Mouse (Mus musculus) megakaryocyte progenitor cell, adult 5-6 weeks (primary cell): ENCODE results near the gene Nxph4. TPM values are rescaled to one million over a fixed set of nuclear protein-coding genes. Genes with fewer than 3 reads are reported as not detected.

Experiments
- ATAC-seq: replicated peaks from 2 replicates; pipeline ENCODE4 v1.8.0; 2016; ENCODE audit warnings: mild to moderate bottlenecking, moderate TSS enrichment, inconsistent platforms; ENCODE audit not compliant: poor library complexity
- total RNA-seq, 2 experiments: library from RNA; stranded (forward) in 1 of 2; stranded (reverse) in 1 of 2; fragments of 157-497, 149-512 nt in 1 of 2; fragments of 200-1000 nt in 1 of 2; gene quantifications; 2 replicates each; pipeline versions ENCODE4 v1.2.3 to v1.2.4; 2015 to 2017

The Nxph4 gene
- total RNA-seq, 2 experiments from 2014 or later = not detected

GRCm38 (mm10) chr10:127492118-127492517, 42.2 kb downstream of the Nxph4 start:
- no peak for ATAC-seq

- no peak for ATAC-seq
These were observed 43.2 kb downstream of the Nxph4 start for GRCm38 (mm10) chr10:127491128-127491512.

- ATAC-seq = no peak
These were observed 43.9 kb downstream of the Nxph4 start for GRCm38 (mm10) chr10:127490160-127491127.

GRCm38 (mm10) chr10:127488856-127489255, 45.5 kb downstream of the Nxph4 start:
- no peak for ATAC-seq

GRCm38 (mm10) chr10:127485235-127485634, 49.1 kb downstream of the Nxph4 start:
- no peak for ATAC-seq

- ATAC-seq = peak; percentile 82
These were observed 53.2 kb downstream of the Nxph4 start for GRCm38 (mm10) chr10:127480833-127481813.

GRCm38 (mm10) chr10:127479131-127479530, 55.2 kb downstream of the Nxph4 start:
- ATAC-seq = peak; percentile 42; the same call in 1 of the 2 replicates

GRCm38 (mm10) chr10:127477301-127477700, 57.1 kb downstream of the Nxph4 start:
- ATAC-seq = no peak

GRCm38 (mm10) chr10:127476541-127476940, 57.8 kb downstream of the Nxph4 start:
- no peak for ATAC-seq

Other genes with a start within 250 kb of the Nxph4 start
- gene Mbd6, start 245.5 kb downstream of the Nxph4 start, total RNA-seq (2015) = 41.9 and 44.0 TPM in 2 replicates
- 4.1 and 6.8 TPM in 2 replicates for gene Mbd6, start 245.5 kb downstream of the Nxph4 start, total RNA-seq (2017)
- gene Mars, start 222.8 kb downstream of the Nxph4 start, total RNA-seq (2015) = 88.3 and 93.1 TPM in 2 replicates
- gene Mars, start 222.8 kb downstream of the Nxph4 start, total RNA-seq (2017) = 196 and 210 TPM in 2 replicates
- 37.1 and 38.0 TPM in 2 replicates for gene Arhgap9, start 212.6 kb downstream of the Nxph4 start, total RNA-seq (2015)
- 37.3 and 39.5 TPM in 2 replicates for gene Arhgap9, start 212.6 kb downstream of the Nxph4 start, total RNA-seq (2017)
- gene Gli1, start 192.6 kb downstream of the Nxph4 start, total RNA-seq (2015) = not detected in 2 replicates
- not detected in 2 replicates for gene Gli1, start 192.6 kb downstream of the Nxph4 start, total RNA-seq (2017)
- 0.02 TPM in 1 of 2 replicates, not detected in the other for gene Inhbe, start 180.1 kb downstream of the Nxph4 start, total RNA-seq (2015)
- not detected in 2 replicates for gene Inhbe, start 180.1 kb downstream of the Nxph4 start, total RNA-seq (2017)
- not detected in 2 replicates for gene Inhbc, start 164.1 kb downstream of the Nxph4 start, total RNA-seq (2015)
- gene Inhbc, start 164.1 kb downstream of the Nxph4 start, total RNA-seq (2017) = not detected in 2 replicates
- 61.4 and 90.3 TPM in 2 replicates for gene R3hdm2, start 154.2 kb downstream of the Nxph4 start, total RNA-seq (2015)
- gene R3hdm2, start 154.2 kb downstream of the Nxph4 start, total RNA-seq (2017) = 37.4 TPM in 2 replicates
- 0.20 and 0.25 TPM in 2 replicates for gene Stac3, start 32.9 kb downstream of the Nxph4 start, total RNA-seq (2015)
- gene Stac3, start 32.9 kb downstream of the Nxph4 start, total RNA-seq (2017) = 1.1 TPM in 1 of 2 replicates, not detected in the other
- gene Ndufa4l2, start 19.6 kb downstream of the Nxph4 start, total RNA-seq (2015) = not detected in 2 replicates
- gene Ndufa4l2, start 19.6 kb downstream of the Nxph4 start, total RNA-seq (2017) = not detected in 2 replicates
- gene Shmt2, start 12.1 kb downstream of the Nxph4 start, total RNA-seq (2015) = 91.3 and 92.6 TPM in 2 replicates
- gene Shmt2, start 12.1 kb downstream of the Nxph4 start, total RNA-seq (2017) = 95.8 and 100 TPM in 2 replicates
- 9.8 and 10.0 TPM in 2 replicates for gene Lrp1, start 86.6 kb upstream of the Nxph4 start, total RNA-seq (2015)
- 4.5 and 7.3 TPM in 2 replicates for gene Lrp1, start 86.6 kb upstream of the Nxph4 start, total RNA-seq (2017)
- gene Stat6, start 108.4 kb upstream of the Nxph4 start, total RNA-seq (2015) = 27.3 and 29.6 TPM in 2 replicates
- gene Stat6, start 108.4 kb upstream of the Nxph4 start, total RNA-seq (2017) = 38.9 and 42.7 TPM in 2 replicates
- 15.7 and 19.8 TPM in 2 replicates for gene Nemp1, start 132.3 kb upstream of the Nxph4 start, total RNA-seq (2015)
- 17.8 and 25.3 TPM in 2 replicates for gene Nemp1, start 132.3 kb upstream of the Nxph4 start, total RNA-seq (2017)
- 2.4 and 2.6 TPM in 2 replicates for gene Nab2, start 134.0 kb upstream of the Nxph4 start, total RNA-seq (2015)
- gene Nab2, start 134.0 kb upstream of the Nxph4 start, total RNA-seq (2017) = 3.4 and 5.2 TPM in 2 replicates
- 0.15 TPM in 1 of 2 replicates, not detected in the other for gene Myo1a, start 170.6 kb upstream of the Nxph4 start, total RNA-seq (2015)
- 0.03 and 0.37 TPM in 2 replicates for gene Myo1a, start 170.6 kb upstream of the Nxph4 start, total RNA-seq (2017)
- 1.2 TPM in 1 of 2 replicates, not detected in the other for gene Tac2, start 189.9 kb upstream of the Nxph4 start, total RNA-seq (2015)
- gene Tac2, start 189.9 kb upstream of the Nxph4 start, total RNA-seq (2017) = not detected in 2 replicates
- 4.7 and 5.1 TPM in 2 replicates for gene Zbtb39, start 205.0 kb upstream of the Nxph4 start, total RNA-seq (2015)
- gene Zbtb39, start 205.0 kb upstream of the Nxph4 start, total RNA-seq (2017) = 2.0 and 3.0 TPM in 2 replicates
- not detected in 2 replicates for gene Gpr182, start 217.2 kb upstream of the Nxph4 start, total RNA-seq (2015)
- gene Gpr182, start 217.2 kb upstream of the Nxph4 start, total RNA-seq (2017) = not detected in 2 replicates
- gene Rdh1, start 225.2 kb upstream of the Nxph4 start, total RNA-seq (2015) = not detected in 2 replicates
- gene Rdh1, start 225.2 kb upstream of the Nxph4 start, total RNA-seq (2017) = not detected in 2 replicates
- gene Rdh16f1, start 225.2 kb upstream of the Nxph4 start, total RNA-seq (2015) = not detected in 2 replicates
- gene Rdh16f1, start 225.2 kb upstream of the Nxph4 start, total RNA-seq (2017) = not detected in 2 replicates
- gene Rdh9, start 241.8 kb upstream of the Nxph4 start, total RNA-seq (2015) = not detected in 2 replicates
- gene Rdh9, start 241.8 kb upstream of the Nxph4 start, total RNA-seq (2017) = not detected in 2 replicates